Mouse (Mus musculus) C2C12 (cell line): ENCODE measurements at regions not wholly inside any gene's neighbourhood (a gene's known extent, or its start where the extent isn't known, plus 50 kb on each side); places are given as distances from the start of the nearest gene placed in this dataset.

ENCODE experiments used
- CTCF ChIP-seq: IDR thresholded peaks from one replicate; pipeline ENCODE4 v1.5.1; 2011; ENCODE audit not compliant: control insufficient read depth, insufficient read depth, insufficient read length
- MYOD1 ChIP-seq: IDR thresholded peaks from one replicate; pipeline ENCODE4 v1.6.1; 2011; ENCODE audit warnings: low read depth; ENCODE audit not compliant: control insufficient read depth, insufficient read length

- TF ChIP-seq CTCF (no peak), MYOD1 (peak; percentile 25)
These were observed 296.9 kb upstream of the Gm21798 start for GRCm38 (mm10) chr15:64520568-64520967.
